Mouse (Mus musculus) megakaryocyte, embryonic 14.5 days (primary cell): ENCODE data around the gene 2510039O18Rik.

ENCODE experiments used
- FLI1 ChIP-seq: IDR thresholded peaks from 2 replicates; pipeline ENCODE4 v1.6.1; 2012; ENCODE audit warnings: low read length, inconsistent platforms, mixed read lengths
- GATA1 ChIP-seq: IDR thresholded peaks from 3 replicates; pipeline ENCODE4 v1.6.1; 2012; ENCODE audit warnings: mixed read lengths, low read length, inconsistent platforms, borderline replicate concordance

DNA sequence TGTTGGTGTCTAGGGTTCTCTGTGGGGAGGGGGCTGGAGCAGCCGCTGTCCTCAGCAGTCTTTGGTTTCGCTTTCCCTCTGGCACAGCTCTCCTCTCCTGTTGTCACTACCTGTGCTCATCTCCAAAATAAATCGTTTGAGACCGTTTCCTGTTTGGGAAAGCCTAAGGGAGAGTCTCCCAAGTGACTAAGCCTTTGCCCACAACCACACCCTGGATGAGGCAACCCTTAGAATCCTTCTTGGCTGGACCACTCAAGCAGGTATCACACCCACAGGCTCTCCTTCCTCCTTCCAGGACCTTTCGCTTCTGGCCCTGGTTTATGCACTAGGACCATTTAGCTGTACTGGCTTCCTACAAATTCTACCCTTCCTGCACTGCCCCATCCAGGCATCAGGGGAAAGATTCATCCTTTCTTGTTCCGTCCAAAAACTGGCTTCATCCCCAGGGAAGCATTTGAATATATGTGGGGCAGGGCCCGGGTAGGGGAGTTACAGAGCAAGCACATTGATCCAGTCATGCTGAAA is 52.9 kb downstream of the 2510039O18Rik start:
- no peak for TF ChIP-seq FLI1
- TF ChIP-seq GATA1: no peak
